Mouse (Mus musculus): ENCODE results near the gene Phldb1.

GRCm38 (mm10) chr9:44721877-44722186 lies 13.2 kb downstream of the Phldb1 start:
- TF ChIP-seq POLR2A (IDR thresholded peaks at IDR 0.05; ENCODE audit: borderline replicate concordance, control insufficient read depth, low read depth, low read length) = no peak
- TF ChIP-seq CTCF (IDR thresholded peaks at IDR 0.05; ENCODE audit: control insufficient read depth, insufficient read depth, low read length) = no peak

Measured in bone marrow, adult 2 months (tissue).